Mouse (Mus musculus): Measurements from ENCODE around the gene Mpzl1. TPM values are rescaled to one million over a fixed set of nuclear protein-coding genes. Genes with fewer than 3 reads are reported as not detected.
"Not testable (repeated sequence)": the region's sequence is repeated elsewhere in the genome, so short reads cannot be mapped to it uniquely, and the experiment has no call there.

Gene Mpzl1
- polyA plus RNA-seq (2016; fragmentation: Nextera tagmentation; extraction: Ambion mirVana), result 138 and 170 TPM in 2 replicates

- under 1% methylated on average over 71 of the region's 73 CpGs for WGBS
- Histone ChIP-seq H3K27me3 (ENCODE audit: insufficient read depth, poor library complexity, severe bottlenecking) (no peaks in the 10 kb centered on the region), H3K4me1 (peaks cover 54% of the 10 kb centered on the region), H3K9me3 (no peaks in the 10 kb centered on the region), H3K27ac (peak within 1 kb of the TSS; percentile 97), H3K4me3 (peak within 1 kb of the TSS; percentile 89), H3K36me3 (no peaks in the 10 kb centered on the region)
- peak; percentile 100 for DNase-seq (ENCODE audit: low spot score)
Measured at GRCm38 (mm10) chr1:165634151-165634884, at the start of gene Mpzl1. Mpzl1 (minus strand) TSS chr1:165634538.

- H3K27me3 ChIP-seq (ENCODE audit: insufficient read depth, poor library complexity, severe bottlenecking), result no peaks in the 10 kb centered on the region
- H3K27ac ChIP-seq, result 0 out of 2 replicates have a peak overlapping the region, but pooled peaks have one; percentile 0
- DNase-seq (ENCODE audit: low spot score), result no peak
- H3K36me3 ChIP-seq, result peaks cover 28% of the 10 kb centered on the region
- H3K9me3 ChIP-seq, result no peaks in the 10 kb centered on the region
- no peak overlapping the region for H3K4me3 ChIP-seq
- 76% methylated on average over 18 of the region's 18 CpGs for WGBS
- H3K4me1 ChIP-seq, result peaks cover 92% of the 10 kb centered on the region
Measured at GRCm38 (mm10) chr1:165682056-165682853, 47.9 kb upstream of the Mpzl1 start.

- Histone ChIP-seq H3K27ac (peak overlapping the region; percentile 77), H3K4me1 (peaks cover 92% of the 10 kb centered on the region), H3K27me3 (ENCODE audit: insufficient read depth, poor library complexity, severe bottlenecking) (no peaks in the 10 kb centered on the region), H3K4me3 (no peak overlapping the region), H3K9me3 (no peaks in the 10 kb centered on the region), H3K36me3 (peaks cover 31% of the 10 kb centered on the region)
- WGBS, result 69% methylated on average over 13 of the region's 13 CpGs
- DNase-seq (ENCODE audit: low spot score), result no peak
Measured at GRCm38 (mm10) chr1:165681045-165681794, 46.9 kb upstream of the Mpzl1 start.

GRCm38 (mm10) chr1:165680086-165680485 is 45.7 kb upstream of the Mpzl1 start:
- peaks cover 92% of the 10 kb centered on the region for H3K4me1 ChIP-seq
- DNase-seq (ENCODE audit: low spot score), result not testable (repeated sequence)

GRCm38 (mm10) chr1:165679618-165679997 is 45.3 kb upstream of the Mpzl1 start:
- peak overlapping the region; percentile 77 for H3K27ac ChIP-seq
- 33% methylated on average over 3 of the region's 3 CpGs for WGBS
- H3K27me3 ChIP-seq (ENCODE audit: insufficient read depth, poor library complexity, severe bottlenecking), result no peaks in the 10 kb centered on the region
- H3K4me3 ChIP-seq, result no peak overlapping the region
- no peak for DNase-seq (ENCODE audit: low spot score)
- peaks cover 92% of the 10 kb centered on the region for H3K4me1 ChIP-seq
- H3K9me3 ChIP-seq, result no peaks in the 10 kb centered on the region
- H3K36me3 ChIP-seq, result peaks cover 40% of the 10 kb centered on the region

More at GRCm38 (mm10) chr1:165680086-165680485, 45.7 kb upstream of the Mpzl1 start:
- H3K27me3 ChIP-seq (ENCODE audit: insufficient read depth, poor library complexity, severe bottlenecking); H3K4me3 ChIP-seq; H3K9me3 ChIP-seq: not testable (repeated sequence)
- Histone ChIP-seq H3K36me3 (peaks cover 40% of the 10 kb centered on the region), H3K27ac (peak overlapping the region; percentile 77)

- no peaks in the 10 kb centered on the region for H3K27me3 ChIP-seq (ENCODE audit: insufficient read depth, poor library complexity, severe bottlenecking)
- no peak for DNase-seq (ENCODE audit: low spot score)
- H3K9me3 ChIP-seq, result no peaks in the 10 kb centered on the region
- H3K4me3 ChIP-seq, result no peak overlapping the region
- H3K27ac ChIP-seq, result no peak overlapping the region
- H3K36me3 ChIP-seq, result peaks cover 44% of the 10 kb centered on the region
- WGBS, result 70% methylated on average over 15 of the region's 15 CpGs
- H3K4me1 ChIP-seq, result peaks cover 92% of the 10 kb centered on the region
Measured at GRCm38 (mm10) chr1:165678861-165679617, 44.7 kb upstream of the Mpzl1 start.

- DNase-seq (ENCODE audit: low spot score), result no peak
- Histone ChIP-seq H3K4me1 (peaks cover 94% of the 10 kb centered on the region), H3K9me3 (no peaks in the 10 kb centered on the region), H3K27me3 (ENCODE audit: insufficient read depth, poor library complexity, severe bottlenecking) (no peaks in the 10 kb centered on the region), H3K36me3 (peaks cover 38% of the 10 kb centered on the region), H3K27ac (peak overlapping the region; percentile 70), H3K4me3 (no peak overlapping the region)
- 46% methylated on average over 4 of the region's 4 CpGs for WGBS
Measured at GRCm38 (mm10) chr1:165677558-165677957, 43.2 kb upstream of the Mpzl1 start.

- WGBS, result 33% methylated on average over 3 of the region's 3 CpGs
- no peak overlapping the region for H3K4me3 ChIP-seq
- DNase-seq (ENCODE audit: low spot score), result no peak
- peak overlapping the region; percentile 70 for H3K27ac ChIP-seq
- no peaks in the 10 kb centered on the region for H3K27me3 ChIP-seq (ENCODE audit: insufficient read depth, poor library complexity, severe bottlenecking)
- H3K4me1 ChIP-seq, result peaks cover 92% of the 10 kb centered on the region
- peaks cover 38% of the 10 kb centered on the region for H3K36me3 ChIP-seq
- H3K9me3 ChIP-seq, result no peaks in the 10 kb centered on the region
Measured at GRCm38 (mm10) chr1:165676993-165677392, 42.7 kb upstream of the Mpzl1 start.

GRCm38 (mm10) chr1:165675167-165675566 is 40.8 kb upstream of the Mpzl1 start:
- peaks cover 89% of the 10 kb centered on the region for H3K4me1 ChIP-seq
- DNase-seq (ENCODE audit: low spot score), result no peak
- WGBS, result 86% methylated on average over 9 of the region's 9 CpGs
- peaks cover 42% of the 10 kb centered on the region for H3K36me3 ChIP-seq
- no peaks in the 10 kb centered on the region for H3K27me3 ChIP-seq (ENCODE audit: insufficient read depth, poor library complexity, severe bottlenecking)
- 0 out of 2 replicates have a peak overlapping the region, but pooled peaks have one; percentile 39 for H3K27ac ChIP-seq
- no peaks in the 10 kb centered on the region for H3K9me3 ChIP-seq
- H3K4me3 ChIP-seq, result no peak overlapping the region

- Histone ChIP-seq H3K4me1 (peaks cover 86% of the 10 kb centered on the region), H3K27me3 (ENCODE audit: insufficient read depth, poor library complexity, severe bottlenecking) (no peaks in the 10 kb centered on the region), H3K27ac (no peak overlapping the region), H3K36me3 (peaks cover 35% of the 10 kb centered on the region), H3K9me3 (no peaks in the 10 kb centered on the region), H3K4me3 (no peak overlapping the region)
- no peak for DNase-seq (ENCODE audit: low spot score)
- WGBS, result 73% methylated on average over 9 of the region's 9 CpGs
Measured at GRCm38 (mm10) chr1:165672355-165672754, 38.0 kb upstream of the Mpzl1 start.

- H3K9me3 ChIP-seq, result no peaks in the 10 kb centered on the region
- H3K27ac ChIP-seq, result peak overlapping the region; percentile 60
- 49% methylated on average over 6 of the region's 6 CpGs for WGBS
- peaks cover 23% of the 10 kb centered on the region for H3K36me3 ChIP-seq
- no peaks in the 10 kb centered on the region for H3K27me3 ChIP-seq (ENCODE audit: insufficient read depth, poor library complexity, severe bottlenecking)
- no peak overlapping the region for H3K4me3 ChIP-seq
- no peak for DNase-seq (ENCODE audit: low spot score)
- peaks cover 83% of the 10 kb centered on the region for H3K4me1 ChIP-seq
Measured at GRCm38 (mm10) chr1:165670056-165670455, 35.7 kb upstream of the Mpzl1 start.

- Histone ChIP-seq H3K9me3 (no peaks in the 10 kb centered on the region), H3K4me3 (no peak overlapping the region), H3K36me3 (peaks cover 30% of the 10 kb centered on the region), H3K27me3 (ENCODE audit: insufficient read depth, poor library complexity, severe bottlenecking) (no peaks in the 10 kb centered on the region), H3K4me1 (peaks cover 80% of the 10 kb centered on the region), H3K27ac (peak overlapping the region; percentile 87)
- 48% methylated on average over 4 of the region's 4 CpGs for WGBS
- no peak for DNase-seq (ENCODE audit: low spot score)
Measured at GRCm38 (mm10) chr1:165668904-165669303, 34.6 kb upstream of the Mpzl1 start.

All from heart, embryonic 10.5 days (tissue).